ENCODE assay signal across 8 mouse cellular contexts in genomic region chrX:12794842-12795241, GRCm38 (mm10). TPM values are rescaled to one million over a fixed set of nuclear protein-coding genes. Genes with fewer than 3 reads are reported as not detected.
DNase-seq lines count a peak whose midpoint lies in the region; ATAC-seq and TF ChIP-seq lines count a peak whose summit lies in the region.

No protein-coding gene starts in this region.

- intact Hi-C loops in heart, adult 2 months (cut with DNase I), result loop anchor here (2.0 kb wide), 1 partner anchor 118 kb away; no protein-coding TSS in a partner anchor

- TF ChIP-seq EP300 in heart, adult 2 months (IDR thresholded peaks at IDR 0.05; ENCODE audit: insufficient read depth, low read depth, low read length), result no peak

- WGBS in heart, adult 2 months, result 28% methylated on average over 2 of the region's 2 CpGs
- WGBS in heart, embryonic 11.5 days (ENCODE audit: insufficient replicate concordance), result 53% methylated on average over 2 of the region's 2 CpGs
- WGBS in hindbrain, embryonic 11.5 days, result 72% methylated on average over 2 of the region's 2 CpGs

- no peak overlapping the region for H3K4me2 ChIP-seq in heart, embryonic 11.5 days
- H3K4me2 ChIP-seq in hindbrain, embryonic 11.5 days (replicated peaks; ENCODE audit: low read depth, low read length), result no peak overlapping the region

- no peaks in the 10 kb centered on the region for H3K27me3 ChIP-seq in heart, adult 2 months (ENCODE audit: control insufficient read depth, insufficient read depth, low read length)
- peaks cover 2% of the 10 kb centered on the region; the same call in 1 of the 2 replicates for H3K27me3 ChIP-seq in heart, embryonic 11.5 days (ENCODE audit: control insufficient read depth, insufficient read depth, low read length)
- H3K27me3 ChIP-seq in hindbrain, embryonic 11.5 days (ENCODE audit: control insufficient read depth, insufficient read depth, low read length), result no peaks in the 10 kb centered on the region

- no peaks in the 10 kb centered on the region for H3K36me3 ChIP-seq in heart, adult 2 months (ENCODE audit: control insufficient read depth, insufficient read depth, low read length)
- H3K36me3 ChIP-seq in heart, embryonic 11.5 days (ENCODE audit: control insufficient read depth, insufficient read depth, low read length), result no peaks in the 10 kb centered on the region
- H3K36me3 ChIP-seq in hindbrain, embryonic 11.5 days (ENCODE audit: control insufficient read depth, insufficient read depth, low read length), result no peaks in the 10 kb centered on the region

- TF ChIP-seq POLR2A in heart, adult 2 months (IDR thresholded peaks at IDR 0.05; ENCODE audit: insufficient read depth, low read depth, low read length), result no peak

- no peaks in the 10 kb centered on the region for H3K79me2 ChIP-seq in heart, adult 2 months (replicated peaks; ENCODE audit: control insufficient read depth, insufficient read depth, low read length)

- TF ChIP-seq CTCF in heart, adult 2 months (IDR thresholded peaks at IDR 0.05), result peak; percentile 80

- no peaks in the 10 kb centered on the region for H3K4me1 ChIP-seq in heart, adult 2 months (ENCODE audit: control insufficient read depth, insufficient read depth, low read length)
- no peaks in the 10 kb centered on the region for H3K4me1 ChIP-seq in heart, embryonic 11.5 days (ENCODE audit: control insufficient read depth, insufficient read depth, low read length)
- no peaks in the 10 kb centered on the region for H3K4me1 ChIP-seq in hindbrain, embryonic 11.5 days (replicated peaks; ENCODE audit: control insufficient read depth, insufficient read depth, low read length)

- no peak overlapping the region for H3K4me3 ChIP-seq in heart, adult 2 months
- H3K4me3 ChIP-seq in heart, embryonic 11.5 days (ENCODE audit: low read depth, low read length), result no peak overlapping the region
- H3K4me3 ChIP-seq in hindbrain, embryonic 11.5 days (ENCODE audit: low read depth, low read length), result no peak overlapping the region

- no peak overlapping the region; the same call in 1 of the 2 replicates for H3K9ac ChIP-seq in heart, adult 2 months (ENCODE audit: low read depth, low read length)
- no peak overlapping the region for H3K9ac ChIP-seq in heart, embryonic 11.5 days (ENCODE audit: low read depth, low read length)
- no peak overlapping the region for H3K9ac ChIP-seq in hindbrain, embryonic 11.5 days (ENCODE audit: low read depth, low read length)

- H3K9me3 ChIP-seq in heart, embryonic 11.5 days (replicated peaks; ENCODE audit: control insufficient read depth, low read length), result no peaks in the 10 kb centered on the region
- H3K9me3 ChIP-seq in hindbrain, embryonic 11.5 days (ENCODE audit: control insufficient read depth, low read length), result no peaks in the 10 kb centered on the region

- peak; percentile 26 to 33 for DNase-seq in heart, adult 2 months
- DNase-seq in 416B (ENCODE audit: low read depth), result peak; percentile 73
- DNase-seq in T-cell, adult 2 months (ENCODE audit: low spot score), result peak; percentile 51
- DNase-seq in gastrocnemius, postnatal 25 days, result peak; percentile 12
- DNase-seq in naive thymus-derived CD4-positive, alpha-beta T cell, adult 2 months (ENCODE audit: low read depth), result peak; percentile 71
- no peak for DNase-seq in hindbrain, embryonic 11.5 days (ENCODE audit: low spot score)
- DNase-seq in right cerebral cortex, postnatal 36 days (ENCODE audit: low spot score in 2 of 2), result no peak

- no peak for ATAC-seq in heart, embryonic 11.5 days (replicated peaks; ENCODE audit: insufficient number of reproducible peaks, low FRiP score, low TSS enrichment)
- no peak for ATAC-seq in hindbrain, embryonic 11.5 days (ENCODE audit: low FRiP score)

- H3K27ac ChIP-seq in heart, adult 2 months, result no peak overlapping the region
- H3K27ac ChIP-seq in heart, embryonic 11.5 days (ENCODE audit: low read depth, low read length), result no peak overlapping the region
- H3K27ac ChIP-seq in hindbrain, embryonic 11.5 days (ENCODE audit: low read depth, low read length), result no peak overlapping the region

RNA-seq across cellular contexts. Expression of gene Med14, which starts 33.0 kb away (rescaled TPM):
- total RNA-seq in heart, adult 2 months (2021), result 10 to 100 TPM; 21.6 to 25.7 TPM
- 14.2 and 26.0 TPM in 2 replicates for polyA plus RNA-seq in heart, adult 2 months (2012; rRNA removed)
- polyA plus RNA-seq in heart, embryonic 11.5 days (2014; fragmentation: Nextera tagmentation; extraction: Ambion mirVana), result 31.0 and 35.1 TPM in 2 replicates
- total RNA-seq in gastrocnemius, postnatal 25 days (2021), result 10 to 100 TPM; 18.5 to 20.9 TPM
- polyA plus RNA-seq in hindbrain, embryonic 11.5 days (2014; fragmentation: Nextera tagmentation; extraction: Ambion mirVana), result 23.0 and 27.8 TPM in 2 replicates

Comparison
In these comparisons a context has a peak if more than half of its experiments do, and no peak if none do; other contexts are left out.
1. DNase-seq: peak in heart, adult 2 months (2 of 2), 416B (single experiment), T-cell, adult 2 months (single experiment), gastrocnemius, postnatal 25 days (single experiment) and naive thymus-derived CD4-positive, alpha-beta T cell, adult 2 months (single experiment); none in hindbrain, embryonic 11.5 days (single experiment) and right cerebral cortex, postnatal 36 days (0 of 2).